In genomic region chr8:53788202-53788601, GRCm38 (mm10) we compare ENCODE assay signal across 22 mouse cellular contexts.
"Had no signal": no experiment of that assay in that cellular context is flagged by ENCODE, and none has a peak within 500 bp of the region (broad histone marks: within the 10 kb centered on the region; RNA-seq: fewer than 3 reads in every experiment).

No protein-coding gene starts in this region.

- DNase-seq: gastrocnemius, postnatal 14 days; gastrocnemius, postnatal 36 days; heart, adult 11 months; heart, adult 2 months; heart, postnatal 14 days; heart, postnatal 36 days; kidney, adult 11 months; kidney, adult 2 months; kidney, adult 9 months; kidney, postnatal 14 days; kidney, postnatal 36 days; layer of hippocampus, adult 9-11 months; layer of hippocampus, postnatal 36 days; left cerebral cortex, postnatal 4 days had no signal

- H3K4me3 ChIP-seq: heart, adult 2 months; heart, embryonic 13.5 days; heart, embryonic 15.5 days; hindbrain, embryonic 13.5 days; hindbrain, embryonic 15.5 days; kidney, embryonic 15.5 days; limb, embryonic 13.5 days; limb, embryonic 15.5 days; liver, embryonic 12.5 days had no signal

- H3K4me1 ChIP-seq: heart, embryonic 13.5 days; heart, embryonic 15.5 days; hindbrain, embryonic 13.5 days; hindbrain, embryonic 15.5 days; kidney, embryonic 15.5 days; limb, embryonic 13.5 days; limb, embryonic 15.5 days; liver, embryonic 12.5 days had no signal
